Mouse (Mus musculus) spleen, adult 2 months (tissue): ENCODE measurements around the gene Herc3.

Experiments
- CTCF ChIP-seq: fragments of 200-500 bp; IDR thresholded peaks from 2 replicates; pipeline ENCODE4 v1.5.1; 2011; ENCODE audit warnings: mild to moderate bottlenecking, inconsistent platforms; ENCODE audit not compliant: insufficient read depth, insufficient read length, insufficient replicate concordance; ENCODE audit errors: extremely low read depth
- POLR2A ChIP-seq: fragments of 200-500 bp; IDR thresholded peaks from 2 replicates; pipeline ENCODE4 v1.6.1; 2011; ENCODE audit warnings: low read depth, low read length, inconsistent platforms

DNA sequence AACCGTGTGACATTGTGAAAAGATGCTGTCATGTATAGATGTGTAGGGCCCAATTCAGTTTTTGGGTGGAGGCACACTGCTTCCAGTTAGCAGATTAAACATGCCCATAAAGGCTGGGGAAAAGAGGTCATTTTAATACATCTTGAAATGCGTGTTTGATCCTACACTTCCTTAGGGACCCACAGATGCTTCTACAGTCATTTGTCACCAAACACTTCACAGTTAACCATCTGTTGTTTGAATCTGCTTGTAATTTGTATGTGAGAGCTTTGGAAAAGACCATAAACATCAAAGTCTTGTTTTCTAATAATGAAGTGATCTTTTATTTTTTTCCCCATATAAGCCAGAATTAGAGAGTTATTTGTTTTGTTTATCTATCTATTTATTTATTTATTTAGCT is 76.5 kb downstream of the Herc3 start:
- TF ChIP-seq POLR2A (no peak), CTCF (no peak)
